Mouse (Mus musculus): Measurements from ENCODE around the gene Wdr66. TPM values are rescaled to one million over a fixed set of nuclear protein-coding genes. Genes with fewer than 3 reads are reported as not detected.

Wdr66 gene
- polyA plus RNA-seq (2012; rRNA removed), result 0.26 and 0.31 TPM in 2 replicates

GRCm38 (mm10) chr5:123251834-123252233, at the start of gene Wdr66:
TSS of gene Wdr66 (plus strand) at chr5:123252102.

DNA sequence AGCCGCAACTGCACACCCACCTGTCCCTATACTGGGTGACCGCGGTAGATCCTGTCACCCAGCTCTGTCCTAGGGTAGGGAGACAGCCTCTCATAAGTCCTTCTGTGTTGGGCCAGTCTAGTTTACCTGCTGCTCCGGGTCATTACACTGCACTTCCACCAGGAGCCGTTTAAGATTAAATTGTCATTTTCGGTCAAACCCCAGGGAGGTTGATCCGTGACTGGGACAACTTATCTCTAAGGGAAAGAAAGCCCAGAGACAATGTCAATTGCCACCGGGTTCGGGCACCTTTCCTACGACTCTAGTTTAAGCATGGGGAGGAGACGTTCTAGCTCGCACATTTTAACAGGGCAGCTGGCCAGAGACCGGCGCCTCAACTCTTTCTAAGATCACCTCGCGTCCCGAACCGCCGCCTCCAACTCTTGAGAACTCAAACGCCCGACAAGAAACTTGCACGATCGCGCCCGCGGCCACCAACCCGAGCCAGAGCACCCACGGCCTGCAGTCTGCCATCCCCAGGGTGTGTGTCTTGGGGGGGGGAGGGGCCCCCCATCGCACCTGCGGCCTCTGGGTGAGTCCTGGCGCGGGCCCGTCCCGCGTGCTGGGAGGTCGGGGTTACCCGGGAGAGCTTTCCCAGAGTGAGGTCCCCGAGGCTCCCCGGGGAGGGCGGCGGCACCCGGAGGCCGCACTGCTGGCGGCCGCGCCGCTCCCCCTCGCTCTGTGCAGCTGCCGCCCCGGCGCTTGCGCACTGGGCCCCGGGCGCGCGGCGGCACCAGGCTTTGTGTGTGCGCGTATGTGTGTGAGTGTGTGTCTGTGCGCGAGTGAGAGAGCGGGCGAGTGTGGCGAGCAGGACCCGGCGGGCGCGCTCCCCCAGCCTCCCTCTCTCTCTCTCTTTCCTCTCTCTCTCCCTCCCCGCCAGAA, 92.1 kb downstream of the Wdr66 start, which contains the start of gene Bcl7a:
TSS of gene Bcl7a (plus strand) at position 128 of the 921 bp plus-strand sequence.

Other genes starting within 250 kb of the Wdr66 start
- 12.0 and 13.9 TPM in 2 replicates for gene Orai1, start 237.0 kb upstream of the Wdr66 start, polyA plus RNA-seq (2012; rRNA removed)
- not detected in 2 replicates for gene Morn3, start 205.1 kb upstream of the Wdr66 start, polyA plus RNA-seq (2012; rRNA removed)
- 10.7 and 11.3 TPM in 2 replicates for gene Tmem120b, start 183.7 kb upstream of the Wdr66 start, polyA plus RNA-seq (2012; rRNA removed)
- 1.8 and 1.9 TPM in 2 replicates for gene Rhof, start 119.4 kb upstream of the Wdr66 start, polyA plus RNA-seq (2012; rRNA removed)
- 1.6 and 2.0 TPM in 2 replicates for gene Setd1b, start 109.9 kb upstream of the Wdr66 start, polyA plus RNA-seq (2012; rRNA removed)
- 36.6 and 39.3 TPM in 2 replicates for gene Psmd9, start 82.7 kb upstream of the Wdr66 start, polyA plus RNA-seq (2012; rRNA removed)
- 450 and 531 TPM in 2 replicates for gene Hpd, start 69.4 kb upstream of the Wdr66 start, polyA plus RNA-seq (2012; rRNA removed)
- 5.2 and 5.3 TPM in 2 replicates for gene Bcl7a, start 91.7 kb downstream of the Wdr66 start, polyA plus RNA-seq (2012; rRNA removed)
- 5.1 and 6.5 TPM in 2 replicates for gene Mlxip, start 142.7 kb downstream of the Wdr66 start, polyA plus RNA-seq (2012; rRNA removed)
- not detected in 2 replicates for gene Lrrc43, start 237.2 kb downstream of the Wdr66 start, polyA plus RNA-seq (2012; rRNA removed)
- gene Il31, start 237.4 kb downstream of the Wdr66 start, polyA plus RNA-seq (2012; rRNA removed), result not detected in 2 replicates

Measured in liver, embryonic 18 days (tissue).